Mouse (Mus musculus): Measurements from ENCODE around the gene Xaf1.

The Xaf1 gene

DNA sequence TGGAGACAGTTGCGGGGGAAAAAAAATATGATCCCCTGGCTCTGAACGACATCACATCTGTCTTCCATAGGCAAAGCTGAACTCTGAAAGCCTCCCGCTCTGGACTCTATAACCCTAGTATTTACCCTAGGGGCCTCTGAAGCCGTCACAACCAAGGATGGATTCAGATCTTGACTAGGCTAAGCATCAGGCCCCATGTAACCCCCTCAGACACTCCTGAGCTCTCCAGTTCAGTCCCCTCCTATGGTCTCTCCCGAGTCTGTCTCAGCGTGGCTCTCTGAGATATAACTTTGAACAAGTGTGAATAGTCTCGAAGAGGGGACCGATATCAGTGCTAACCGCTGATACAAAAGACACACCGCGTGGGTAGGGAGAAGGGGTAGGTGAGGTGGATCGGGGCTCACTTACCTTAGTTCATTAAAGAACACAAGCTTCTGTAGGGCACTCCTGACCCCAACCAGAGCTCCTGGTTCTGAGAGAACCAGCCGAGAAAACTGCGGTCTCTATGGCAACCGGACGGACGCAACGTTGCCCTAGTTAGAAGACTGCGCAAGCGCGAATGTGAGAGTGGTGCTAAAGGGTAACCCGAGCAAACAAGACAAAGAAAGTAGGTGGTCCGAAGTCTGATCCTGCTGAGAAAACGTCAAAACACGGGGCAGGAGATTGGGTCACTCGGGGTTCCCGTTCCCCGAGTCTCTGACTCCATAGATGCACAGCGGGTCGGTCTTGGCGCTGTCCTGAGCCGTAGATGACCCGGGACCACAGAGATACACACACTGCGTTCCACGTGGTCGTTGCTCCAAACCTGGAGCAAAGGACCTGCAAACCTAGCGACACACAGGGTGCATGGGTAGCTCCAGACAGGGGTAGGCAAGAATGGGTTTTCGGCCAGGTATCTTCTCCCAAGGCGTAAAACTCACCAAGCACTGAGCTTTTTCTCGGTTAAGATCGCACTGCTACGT lies 60.2 kb downstream of the Xaf1 start:
- DNase-seq (ENCODE audit: low spot score) = peak; percentile 97

DNA sequence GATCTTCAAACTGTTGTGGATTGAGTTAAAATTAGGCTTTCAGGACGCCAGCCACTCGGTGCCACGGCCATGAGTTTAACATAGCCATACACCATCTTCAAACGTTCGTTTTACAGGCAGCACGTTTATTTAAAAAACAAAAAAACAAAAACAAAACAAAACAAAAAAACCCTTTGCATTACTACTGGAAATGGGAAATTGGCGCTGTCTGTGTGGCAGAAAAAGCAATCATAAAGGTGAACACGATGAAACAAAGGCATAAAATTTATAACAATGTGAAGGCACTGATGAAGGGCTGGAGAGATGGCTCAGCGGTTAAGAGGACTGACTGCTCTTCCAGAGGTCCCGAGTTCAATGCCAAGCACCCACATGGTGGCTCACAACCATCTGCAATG lies 60.9 kb downstream of the Xaf1 start, which contains the start of gene Tekt1:
Gene Tekt1, minus strand, starts transcription at position 96 of the 395 bp plus-strand sequence.
- no peak for DNase-seq (ENCODE audit: low spot score)
